Mouse (Mus musculus): ENCODE results near the gene Tango2.
A peak's percentile ranks its signal among the peaks of the same experiment; 100 is the strongest.

Gene Tango2

GRCm38 (mm10) chr16:18383045-18383726 lies 35.3 kb upstream of the Tango2 start:
- no peak for DNase-seq (ENCODE audit: low spot score)

DNA sequence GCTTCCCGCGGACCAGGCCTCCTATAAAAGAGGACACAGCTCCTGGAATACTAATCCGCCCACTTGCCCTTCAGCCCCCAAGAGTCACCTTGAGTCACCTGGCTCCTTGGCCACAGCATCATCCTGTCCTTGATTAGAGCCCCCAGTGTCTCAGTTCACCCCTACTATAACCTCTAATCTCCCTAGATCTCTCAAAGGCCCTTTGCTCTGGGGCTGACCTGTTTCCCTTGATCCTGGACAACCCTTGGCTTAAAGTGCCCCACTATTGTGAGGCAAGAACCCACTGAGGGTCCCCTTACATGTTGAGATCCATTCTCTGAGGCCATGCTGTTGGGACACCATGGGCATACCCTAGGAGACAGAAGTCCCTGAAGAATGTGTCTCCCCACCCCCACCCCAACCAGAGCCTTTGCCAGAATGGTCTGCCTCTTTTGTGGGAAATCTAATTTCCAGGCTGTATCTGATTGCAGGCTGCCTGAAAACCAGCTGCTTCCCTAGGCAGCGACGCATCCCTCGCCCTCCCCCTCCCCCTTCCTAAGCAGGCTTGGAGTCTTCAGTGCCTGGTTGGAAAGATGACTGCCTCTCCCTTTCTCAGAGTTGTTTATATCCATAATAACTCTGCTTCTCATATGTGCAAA lies 33.8 kb upstream of the Tango2 start:
- peak; percentile 68 for DNase-seq (ENCODE audit: low spot score)

GRCm38 (mm10) chr16:18380495-18381063 lies 32.7 kb upstream of the Tango2 start:
- peak; percentile 74 for DNase-seq (ENCODE audit: low spot score)

- no peak for DNase-seq (ENCODE audit: low spot score)
Observed at GRCm38 (mm10) chr16:18379338-18380001, 31.6 kb upstream of the Tango2 start.

GRCm38 (mm10) chr16:18378489-18378888 lies 30.6 kb upstream of the Tango2 start:
- DNase-seq (ENCODE audit: low spot score): no peak

DNA sequence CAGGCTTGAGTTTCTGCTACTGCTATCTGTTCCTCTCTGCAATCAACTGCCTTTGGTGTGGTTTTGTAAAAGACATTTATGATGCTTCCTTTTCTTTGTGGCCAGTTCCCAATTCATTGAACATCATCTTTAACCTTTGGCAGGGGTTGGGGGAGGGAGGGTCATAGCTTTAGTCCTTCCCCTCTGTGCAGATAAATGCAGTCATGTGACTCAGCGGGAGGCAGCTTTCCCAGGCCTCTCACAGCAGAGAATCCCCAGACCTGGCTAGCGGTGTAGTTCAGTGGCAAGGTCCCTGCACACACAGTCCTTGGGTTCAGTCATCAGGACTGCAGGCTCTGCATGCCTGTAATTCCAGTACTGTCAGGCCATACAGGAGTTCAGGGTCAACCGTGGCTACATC lies 29.3 kb upstream of the Tango2 start:
- DNase-seq (ENCODE audit: low spot score): no peak

DNA sequence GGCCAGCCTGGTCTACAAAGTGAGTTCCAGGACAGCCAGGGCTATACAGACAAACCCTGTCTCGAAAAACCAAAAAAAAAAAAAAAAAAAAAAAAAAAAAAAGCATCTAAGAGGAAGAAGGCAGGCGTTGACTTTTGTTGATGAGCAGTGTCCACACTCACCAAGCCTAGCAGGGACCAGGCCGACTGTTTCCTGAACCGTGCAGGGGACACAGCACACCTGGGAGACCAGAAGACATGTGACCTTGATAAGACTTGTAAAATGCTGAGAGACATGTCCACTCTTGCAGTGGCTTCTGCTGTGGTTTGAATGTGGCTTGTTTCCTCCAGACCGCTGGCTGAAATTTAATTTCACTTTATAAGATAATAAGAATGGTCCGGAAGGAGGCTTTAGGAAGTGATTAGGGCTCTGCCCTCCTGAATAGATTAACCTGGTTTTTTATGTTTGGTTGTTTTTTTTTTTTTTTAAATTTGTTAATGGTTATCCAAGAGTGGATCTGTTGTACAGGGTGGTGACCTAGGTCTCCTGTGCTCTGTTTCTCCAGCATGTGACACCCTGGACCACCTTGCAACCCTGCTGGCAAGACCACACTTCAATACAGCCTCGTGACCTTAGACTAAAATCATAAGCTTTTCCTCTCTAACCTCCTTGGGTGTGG lies 28.5 kb upstream of the Tango2 start:
- no peak for DNase-seq (ENCODE audit: low spot score)

- no peak for DNase-seq (ENCODE audit: low spot score)
Observed at GRCm38 (mm10) chr16:18373632-18374031, 25.7 kb upstream of the Tango2 start.

DNA sequence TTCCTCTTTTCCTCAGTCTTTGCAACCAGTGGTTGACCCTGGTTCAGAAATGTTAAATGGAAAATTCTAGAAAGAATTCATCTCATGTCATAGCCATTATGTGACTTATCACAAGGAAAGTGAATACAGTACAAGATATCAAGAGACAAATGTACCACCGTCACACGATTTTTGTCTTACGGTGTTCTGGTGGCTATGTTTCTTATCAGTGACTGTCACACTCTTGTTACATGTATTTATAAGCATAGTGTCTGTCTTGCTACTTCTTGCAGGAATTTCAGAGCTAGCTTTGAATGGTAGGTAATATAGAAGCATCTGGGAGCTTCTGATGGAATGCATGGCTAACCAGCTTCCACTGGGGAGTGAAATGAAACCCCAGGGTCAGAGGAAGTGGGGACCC lies 22.3 kb upstream of the Tango2 start:
- no peak for DNase-seq (ENCODE audit: low spot score)

GRCm38 (mm10) chr16:18366849-18367248 lies 18.9 kb upstream of the Tango2 start:
- DNase-seq (ENCODE audit: low spot score): no peak

- DNase-seq (ENCODE audit: low spot score): no peak
Observed at GRCm38 (mm10) chr16:18362948-18363347, 15.0 kb upstream of the Tango2 start.

DNA sequence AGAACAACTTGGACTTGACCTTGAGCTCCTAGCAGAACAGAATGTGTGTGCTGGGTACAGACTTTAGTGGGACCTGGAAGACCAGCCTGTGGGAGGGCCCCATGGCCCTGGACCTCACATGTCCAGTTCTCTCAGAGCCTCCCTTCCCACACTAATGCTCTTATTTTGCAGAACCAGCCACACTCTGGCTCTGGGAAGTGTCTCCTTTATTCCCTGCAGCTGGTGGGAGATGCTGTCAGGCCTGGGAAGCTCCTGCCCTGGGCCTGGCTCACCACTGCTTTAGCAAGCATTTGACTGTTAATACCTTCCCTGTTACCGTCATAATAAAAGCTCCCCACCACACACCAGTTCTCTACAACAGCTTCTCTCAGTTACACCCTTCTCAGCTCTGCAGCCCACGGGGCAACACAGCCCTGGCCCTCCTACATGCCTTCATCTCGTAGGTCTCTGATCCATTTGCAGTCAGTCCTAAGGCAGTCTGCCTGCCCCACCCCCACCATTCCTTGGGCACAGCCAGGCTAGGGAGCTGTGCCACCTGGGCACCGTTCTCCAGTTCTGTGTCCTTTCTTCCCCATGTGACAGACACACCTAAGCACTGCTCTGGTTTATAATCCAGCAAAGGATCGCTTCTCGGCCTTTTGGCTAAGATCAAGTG lies 12.4 kb upstream of the Tango2 start:
- no peak for DNase-seq (ENCODE audit: low spot score)

DNA sequence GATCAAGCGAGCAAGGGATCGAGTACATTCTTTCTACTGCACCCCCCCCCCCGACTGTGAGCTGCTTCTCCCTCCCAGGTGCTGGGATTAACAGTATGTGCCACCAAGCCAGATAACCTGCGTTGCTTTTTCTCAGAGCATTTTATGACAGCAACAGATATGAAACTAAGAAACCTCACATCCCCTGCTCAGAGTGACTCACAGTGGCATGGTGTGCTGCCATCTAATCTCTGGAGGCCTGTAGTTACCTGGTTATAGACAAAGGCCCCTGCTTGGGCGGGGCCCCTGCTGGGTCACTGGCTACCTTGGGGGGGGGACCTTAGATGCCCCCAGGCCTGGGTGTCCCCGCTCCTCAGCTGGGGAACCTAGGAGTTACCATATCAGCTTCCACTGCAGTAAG lies 10.1 kb upstream of the Tango2 start:
- no peak for DNase-seq (ENCODE audit: low spot score)

- DNase-seq (ENCODE audit: low spot score): no peak
Observed at GRCm38 (mm10) chr16:18356961-18357360, 9.1 kb upstream of the Tango2 start.

DNA sequence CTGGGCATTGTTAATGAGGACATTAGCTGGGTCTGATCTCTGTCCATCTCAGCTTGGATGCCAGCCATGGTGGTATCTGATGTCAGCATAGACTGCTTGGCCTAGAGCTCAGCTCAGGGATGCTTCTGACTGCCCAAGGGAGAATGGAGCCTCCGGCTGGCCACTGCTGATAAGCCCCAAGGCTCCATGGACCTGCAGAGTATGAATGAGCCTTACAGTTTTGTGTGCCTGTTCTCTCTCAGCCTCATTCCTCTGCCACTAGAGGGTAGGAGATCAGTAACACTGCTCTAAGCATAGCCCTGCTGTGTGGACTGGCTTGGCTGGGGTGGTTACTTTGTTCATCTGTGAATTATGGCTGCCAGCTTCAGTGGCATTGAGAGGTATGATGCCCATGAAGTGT lies 5.2 kb upstream of the Tango2 start:
- DNase-seq (ENCODE audit: low spot score): no peak

DNA sequence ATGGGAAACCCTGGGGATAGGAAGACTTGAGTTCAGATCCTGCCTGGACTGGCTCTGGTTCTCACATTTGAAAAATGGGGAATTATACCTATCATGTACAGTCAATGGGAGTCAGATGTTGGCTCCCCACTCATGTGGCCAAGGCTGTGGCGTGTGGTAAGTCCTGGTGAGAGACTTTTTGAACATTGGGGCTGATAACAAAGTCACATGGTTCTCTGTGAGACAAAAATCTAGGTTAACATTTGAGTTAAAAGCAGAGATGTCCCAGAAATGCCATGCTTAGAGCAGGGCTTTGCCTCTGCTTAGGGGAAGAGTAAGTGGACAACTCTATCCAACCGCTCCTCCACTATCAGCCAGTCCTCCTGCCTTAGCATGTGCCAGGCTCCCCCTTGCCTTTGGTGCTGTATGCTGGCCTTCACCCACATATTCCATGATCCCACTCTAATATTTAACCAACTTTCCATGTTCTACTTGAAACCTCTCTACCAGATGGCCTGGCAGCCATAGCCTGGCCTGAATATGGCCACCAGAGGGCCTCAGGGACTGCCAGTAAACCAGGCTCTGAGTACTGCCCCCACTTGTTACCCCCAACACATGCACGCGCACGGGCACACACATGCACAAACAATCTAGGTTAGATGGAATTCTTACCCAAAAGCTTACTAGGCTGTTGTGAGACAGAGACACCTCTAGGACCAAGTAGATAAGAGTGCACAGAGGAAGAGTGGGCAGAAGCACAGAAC lies 3.6 kb upstream of the Tango2 start:
- peak; percentile 66 for DNase-seq (ENCODE audit: low spot score)

DNA sequence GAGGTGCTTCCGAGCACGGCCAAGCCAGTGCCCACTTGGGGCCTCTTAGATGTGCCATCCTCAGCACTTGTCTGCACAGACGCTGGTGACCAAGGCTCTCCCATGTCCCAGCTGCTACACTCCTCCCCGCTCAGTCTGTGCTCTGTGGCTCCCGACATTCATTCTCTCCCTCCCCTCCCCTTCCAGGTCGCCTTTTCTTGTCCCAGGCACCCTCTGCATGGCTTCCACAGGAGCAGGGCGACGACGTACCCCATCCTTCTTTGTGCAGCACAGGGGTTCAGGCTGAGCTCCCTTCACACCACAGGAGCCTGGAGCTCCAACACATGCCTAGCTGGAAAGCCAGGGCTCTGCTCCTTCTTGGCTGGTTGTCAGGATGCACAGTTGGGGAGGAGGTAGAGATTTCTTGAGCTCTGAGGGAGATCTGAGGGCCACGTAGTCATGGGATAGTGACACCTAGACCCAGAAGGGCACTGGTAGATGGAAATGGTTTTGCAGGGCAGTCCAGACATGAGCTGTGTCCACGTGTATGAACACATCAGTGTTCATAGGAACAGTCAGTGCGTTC lies 1.9 kb upstream of the Tango2 start:
- DNase-seq (ENCODE audit: low spot score): no peak

DNA sequence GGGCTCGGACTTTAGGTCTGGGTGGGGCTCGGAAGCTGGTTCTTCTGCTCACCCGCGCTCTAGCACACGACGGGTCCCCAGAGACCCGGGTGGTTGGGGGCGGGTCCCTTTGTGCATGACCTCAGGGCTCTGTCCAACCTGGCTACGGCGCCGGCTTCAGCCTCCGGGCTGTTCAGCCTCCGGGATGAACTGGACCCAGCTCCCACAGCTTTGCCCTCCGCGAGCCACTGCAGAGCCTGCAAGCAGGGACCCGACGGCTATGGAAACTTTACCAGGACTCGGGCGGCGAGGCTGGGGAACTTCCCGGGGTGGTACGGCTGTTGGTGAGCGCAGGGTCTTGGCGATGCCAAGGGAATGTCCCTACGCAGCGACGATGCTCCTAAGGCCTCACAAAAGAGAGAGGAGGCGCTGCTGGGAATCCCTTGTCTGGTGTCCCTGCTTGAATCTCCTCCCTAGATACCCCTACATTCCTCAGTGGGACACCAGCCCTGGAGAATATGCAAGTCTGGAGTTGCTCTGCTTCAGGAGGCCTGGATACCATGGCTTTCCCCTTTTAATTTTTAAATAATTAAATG lies 785 bp upstream of the Tango2 start:
- DNase-seq (ENCODE audit: low spot score): no peak

- peak; percentile 92 for DNase-seq (ENCODE audit: low spot score)
Observed at GRCm38 (mm10) chr16:18345243-18345642, 2.7 kb downstream of the Tango2 start.

DNA sequence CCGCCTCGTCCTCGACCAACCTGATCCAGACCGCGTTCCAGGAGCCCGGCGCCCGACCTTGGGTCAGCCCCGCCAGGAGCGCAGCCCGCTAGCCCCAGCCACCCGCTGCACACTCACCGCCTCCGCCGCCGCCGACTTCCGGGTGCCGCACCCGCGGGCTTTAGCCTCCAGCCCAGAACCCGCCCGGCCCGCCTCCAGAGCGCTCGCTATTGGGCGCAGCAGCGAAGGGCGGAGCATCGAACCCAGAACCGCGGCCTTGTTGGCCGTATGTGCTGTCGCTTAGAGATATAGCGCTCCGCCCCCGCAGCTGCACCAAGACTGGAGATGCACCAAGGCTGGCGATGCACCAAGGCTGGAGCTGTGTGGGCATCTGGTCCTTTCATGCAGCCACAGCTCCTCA lies 4.1 kb downstream of the Tango2 start:
- DNase-seq (ENCODE audit: low spot score): peak; percentile 98
